Mouse (Mus musculus) kidney, adult 2 months (tissue): ENCODE measurements at regions not wholly inside any gene's neighbourhood (a gene's known extent, or its start where the extent isn't known, plus 50 kb on each side); places are given as distances from the start of the nearest gene placed in this dataset.

ENCODE experiments used
- CTCF ChIP-seq: fragments of 200-500 bp; conservative IDR thresholded peaks from 2 replicates; pipeline ENCODE4 v1.5.1; 2011; ENCODE audit warnings: low read depth, mild to moderate bottlenecking, control low read depth, low read length, moderate library complexity, mixed read lengths; ENCODE audit not compliant: insufficient read depth, insufficient read length
- POLR2A ChIP-seq: fragments of 200-500 bp; IDR thresholded peaks from one replicate; pipeline ENCODE4 v1.6.1; 2011; ENCODE audit warnings: low read depth, low read length, control low read depth

- TF ChIP-seq POLR2A: no peak
- TF ChIP-seq CTCF: no peak
Measured at GRCm38 (mm10) chr9:43983220-43983619, 60.0 kb upstream of the Thy1 start.
